Mouse (Mus musculus): ENCODE results near the gene Unc45b.

- no peak for TF ChIP-seq CTCF (IDR thresholded peaks at IDR 0.05; ENCODE audit: extremely low read depth, insufficient read length, insufficient replicate concordance, low read depth, low read length)
- no peak for TF ChIP-seq POLR2A (IDR thresholded peaks at IDR 0.05; ENCODE audit: low read depth, low read length)
These were observed 40.7 kb upstream of the Unc45b start for GRCm38 (mm10) chr11:82869506-82870172.

All from small intestine, adult 2 months (tissue).